Mouse (Mus musculus) frontal cortex, postnatal 10 days (tissue): Measurements from ENCODE around the gene Strap.

Experiments used
- DNase-seq, 2 experiments: peaks; one replicate each; pipeline ENCODE4 v3.0.0; 2022; ENCODE audit warnings: low spot score in 2 of 2, mixed read lengths in 1 of 2

Gene Strap

DNA sequence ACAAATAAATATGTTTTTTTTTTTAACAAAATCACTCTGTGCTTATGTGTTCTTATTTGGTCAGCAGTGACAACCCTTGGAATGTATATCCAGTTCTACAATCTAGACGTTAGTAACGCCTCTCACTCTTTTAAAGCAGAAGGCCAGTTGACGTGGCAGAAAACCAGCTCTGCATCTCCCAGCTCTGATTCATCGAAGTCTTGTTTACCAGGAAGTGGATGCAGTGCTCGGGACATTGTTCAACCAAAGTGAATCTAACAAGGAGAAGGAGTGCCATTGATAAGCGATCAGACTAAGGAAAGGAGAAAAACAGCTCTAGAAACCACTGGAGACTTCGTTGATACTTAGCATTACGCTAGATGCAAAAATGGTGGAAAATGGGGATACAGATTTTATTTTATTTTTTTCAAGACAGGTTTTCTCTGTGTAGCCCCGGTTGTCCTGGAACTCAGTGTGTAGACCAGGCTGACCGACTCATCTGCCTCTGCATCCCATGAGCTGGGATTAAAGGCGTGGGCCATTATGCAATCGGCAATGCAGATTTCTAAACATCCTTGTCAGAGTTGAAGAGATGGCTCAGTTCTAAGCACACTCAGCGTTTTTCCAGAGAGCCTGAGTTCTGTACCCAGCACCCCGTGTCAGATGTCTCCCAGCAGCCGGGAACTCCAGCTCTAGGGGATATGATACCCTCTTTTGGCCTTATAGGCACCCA is 12.5 kb upstream of the Strap start:
- DNase-seq: no peak

DNA sequence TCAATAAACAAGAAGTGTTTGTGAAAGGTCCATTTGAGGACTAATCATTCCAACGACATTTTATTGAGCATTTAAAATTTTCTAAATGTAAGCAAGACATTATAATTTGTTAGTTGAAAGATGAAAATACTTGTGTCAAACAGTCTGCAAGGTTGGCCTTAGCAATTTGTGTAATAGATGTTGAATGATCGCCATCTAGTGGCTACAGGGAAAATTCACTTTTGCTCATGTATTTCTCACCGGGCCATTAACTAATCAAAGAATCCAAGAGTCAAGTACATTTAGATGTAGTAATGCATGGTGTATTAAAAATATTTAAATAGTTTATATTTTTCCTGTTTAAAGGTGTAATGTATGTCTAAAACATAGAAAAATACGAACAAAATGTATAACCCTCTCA is 11.0 kb upstream of the Strap start:
- DNase-seq: no peak

- DNase-seq: no peak
Observed at GRCm38 (mm10) chr6:137734460-137734845, 425 bp upstream of the Strap start.

GRCm38 (mm10) chr6:137735671-137736238 is 877 bp downstream of the Strap start:
- DNase-seq: no peak

DNA sequence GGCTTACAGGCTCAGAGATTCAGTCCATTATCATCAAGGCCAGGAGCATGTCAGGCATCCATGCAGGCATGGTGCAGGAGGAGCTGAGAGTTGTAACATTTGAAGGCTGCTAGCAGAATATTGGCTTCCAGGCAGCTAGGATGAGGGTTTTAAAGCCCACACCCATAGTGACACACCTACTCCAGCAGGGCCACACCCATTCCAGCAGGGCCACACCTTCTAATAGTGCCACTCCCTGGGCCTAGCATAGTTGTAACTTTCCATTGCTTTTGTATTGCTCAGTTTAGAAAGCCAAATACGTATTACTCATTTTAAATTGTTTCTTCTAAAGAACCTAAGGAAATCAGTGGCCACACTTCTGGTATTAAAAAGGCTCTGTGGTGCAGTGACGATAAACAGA is 6.1 kb downstream of the Strap start:
- DNase-seq: no peak

GRCm38 (mm10) chr6:137744700-137745099 is 9.8 kb downstream of the Strap start:
- DNase-seq: no peak

DNA sequence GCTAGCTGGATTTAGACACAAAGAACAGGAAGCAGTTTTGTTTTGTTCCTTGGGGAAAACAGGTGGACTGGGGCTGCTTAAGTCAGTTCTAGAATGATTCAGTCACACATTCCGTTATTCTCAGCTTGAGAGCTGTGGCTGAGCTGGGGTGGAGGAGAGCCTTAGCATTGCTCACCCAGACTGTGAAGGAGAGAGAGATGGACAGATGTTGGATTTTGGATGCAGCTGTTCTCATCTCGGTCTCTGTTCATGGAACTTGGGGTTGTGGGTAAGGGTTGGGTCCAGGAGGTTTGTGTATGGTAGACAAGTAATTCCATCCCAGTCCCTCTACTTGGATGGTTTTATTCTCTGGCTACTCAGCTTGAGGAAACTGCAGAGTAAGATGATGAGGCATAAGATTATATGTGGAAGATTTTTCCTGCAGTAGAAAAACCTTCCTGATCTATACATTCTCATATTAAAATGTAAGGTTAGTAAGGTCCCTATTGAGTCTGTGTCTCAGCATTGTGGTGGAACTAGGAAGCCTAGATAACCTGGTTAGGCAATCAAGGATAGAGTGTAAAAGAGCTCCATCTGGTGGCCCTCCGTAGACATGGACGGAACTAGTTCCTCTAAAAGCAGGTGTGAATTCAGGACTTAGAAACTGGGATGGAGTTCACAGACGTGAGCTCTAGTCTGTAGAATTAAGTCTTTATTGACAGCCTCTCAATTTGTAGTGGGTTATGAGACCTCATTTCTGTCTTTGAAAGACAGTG is 12.5 kb downstream of the Strap start:
- no peak for DNase-seq

- no peak for DNase-seq
Observed at GRCm38 (mm10) chr6:137751551-137752274, 16.8 kb downstream of the Strap start.

DNA sequence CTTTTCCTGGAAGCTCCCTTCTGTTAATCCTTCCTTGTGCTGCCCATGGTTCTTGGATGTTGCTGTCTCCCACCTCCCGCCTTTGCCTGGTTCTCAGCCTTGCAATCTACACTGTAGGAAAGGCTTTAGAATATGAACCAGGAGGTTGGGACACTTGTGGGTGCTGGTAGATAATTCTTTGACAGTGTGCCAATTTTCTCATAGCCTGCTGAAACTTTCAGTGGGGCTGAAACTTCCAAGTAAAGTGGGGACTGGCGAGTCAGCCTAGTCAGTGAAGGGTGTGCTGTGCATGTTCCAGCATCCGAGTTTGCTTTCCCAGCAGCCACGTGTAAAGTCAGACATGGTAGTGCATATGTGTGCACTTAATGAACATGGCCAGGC is 17.4 kb downstream of the Strap start:
- DNase-seq: no peak

DNA sequence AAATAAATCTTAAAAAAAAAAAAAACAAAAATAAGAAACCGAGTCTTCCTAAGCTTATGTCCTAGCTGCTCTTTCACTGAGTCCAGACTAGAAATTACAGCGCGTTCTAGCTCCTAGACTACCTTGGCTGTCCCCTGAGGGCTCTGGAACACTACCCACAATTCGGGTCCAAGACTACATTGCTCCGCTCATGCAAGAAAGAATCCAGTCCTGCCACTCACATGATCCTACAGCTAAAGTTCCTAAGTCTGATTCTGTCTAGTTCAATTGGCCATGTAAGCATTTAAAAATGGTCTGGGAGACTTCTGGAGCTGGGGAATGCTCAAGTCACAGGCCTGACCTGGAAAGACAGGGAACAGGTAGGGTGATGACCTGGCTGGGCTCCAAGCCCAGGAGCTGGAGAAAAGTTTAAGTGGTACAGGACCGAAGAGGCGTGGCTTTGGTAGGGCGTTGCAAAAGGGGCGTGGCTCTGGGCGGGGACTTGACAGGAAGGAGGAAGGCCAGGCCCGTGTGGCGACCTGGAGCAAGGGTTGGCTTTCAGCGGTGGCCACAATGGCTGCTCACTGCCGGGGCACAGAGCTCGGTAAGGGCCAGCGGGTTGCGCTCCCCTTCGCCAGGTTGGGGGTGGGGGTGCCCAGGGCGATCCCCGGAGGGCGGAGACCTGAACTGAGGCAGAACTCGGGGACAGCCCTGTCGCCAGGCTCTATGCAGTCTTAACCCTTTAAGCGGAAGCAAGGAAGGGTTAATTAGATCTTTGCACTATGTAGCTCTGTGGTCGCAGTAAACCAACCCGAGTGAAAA is 19.4 kb downstream of the Strap start, which contains the start of gene Dera:
TSS of gene Dera (plus strand) at position 491 of the 801 bp plus-strand sequence.
- DNase-seq: peak; percentile 50 to 63

- DNase-seq: no peak
Observed at GRCm38 (mm10) chr6:137754857-137755232, 20.0 kb downstream of the Strap start.

GRCm38 (mm10) chr6:137756310-137756709 is 21.4 kb downstream of the Strap start:
- DNase-seq: no peak

DNA sequence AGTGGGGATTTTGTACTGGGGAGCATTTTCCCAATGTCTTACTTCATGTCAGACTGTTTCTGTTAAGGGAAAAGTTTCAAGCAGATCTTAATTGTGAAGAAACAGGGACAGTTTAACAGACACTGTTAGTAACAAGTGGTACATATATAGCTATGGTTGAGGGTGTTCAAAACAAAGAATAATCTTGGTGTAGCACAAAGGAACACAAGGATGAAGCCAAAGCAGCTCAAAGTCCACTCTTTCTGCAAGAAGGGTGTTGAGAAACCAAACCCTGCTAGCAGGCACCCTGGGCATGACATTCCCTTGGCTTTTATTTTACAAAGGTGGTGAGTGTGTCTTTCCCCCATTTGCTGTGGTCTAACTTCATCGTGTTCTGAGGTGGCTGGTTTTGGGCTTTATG is 23.0 kb downstream of the Strap start:
- no peak for DNase-seq

GRCm38 (mm10) chr6:137759681-137760080 is 24.8 kb downstream of the Strap start:
- DNase-seq: no peak

DNA sequence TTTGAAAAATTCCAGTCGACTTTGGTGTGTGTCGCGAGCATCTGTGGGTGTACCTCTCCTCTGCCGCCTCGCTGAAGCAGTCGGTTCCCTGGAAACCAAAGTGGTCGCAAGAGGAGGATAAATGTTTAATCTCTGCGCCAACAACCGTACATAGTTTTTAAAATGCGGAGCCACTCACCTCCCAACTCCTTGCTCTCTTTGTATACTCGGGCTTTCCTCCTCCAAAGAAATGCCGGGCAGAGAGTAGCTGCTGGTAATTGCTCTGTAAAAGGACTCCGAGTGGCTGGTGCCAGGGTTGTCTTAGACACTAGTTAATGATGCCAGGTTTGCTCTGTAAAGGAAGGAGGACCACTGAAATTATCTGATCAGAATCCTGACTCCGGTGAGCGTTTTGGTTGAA is 26.1 kb downstream of the Strap start:
- no peak for DNase-seq

DNA sequence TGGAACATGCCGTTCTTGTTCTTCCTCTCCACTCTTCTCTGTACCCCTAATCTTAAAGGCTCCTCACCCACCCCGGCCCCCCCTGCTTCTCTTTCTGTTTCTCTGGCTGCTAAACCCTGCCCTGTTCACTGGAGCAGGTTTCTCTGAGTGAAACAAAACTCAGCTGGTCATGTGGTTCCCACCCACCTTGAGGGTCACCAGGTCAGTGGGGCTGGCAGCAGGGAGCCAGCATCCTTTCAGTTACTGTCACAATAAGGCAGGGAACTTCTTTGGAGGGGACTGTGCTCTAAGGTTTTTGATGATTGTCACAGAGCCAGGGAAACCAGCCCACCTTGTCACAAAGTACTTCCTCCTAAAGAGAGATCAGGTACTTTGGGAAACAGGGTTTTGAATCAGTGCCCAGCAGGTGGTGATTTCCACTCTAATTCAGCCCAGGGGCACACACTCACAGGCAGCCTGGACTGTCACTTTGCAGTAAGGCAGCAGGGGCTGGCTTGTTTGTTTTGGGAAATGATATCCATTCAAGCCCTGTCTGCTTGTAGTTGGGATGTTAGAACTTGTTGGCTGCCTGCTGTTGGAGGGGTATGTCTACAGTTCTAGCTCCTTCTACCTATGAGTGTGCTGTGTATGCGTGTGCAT is 29.8 kb downstream of the Strap start:
- DNase-seq: no peak

DNA sequence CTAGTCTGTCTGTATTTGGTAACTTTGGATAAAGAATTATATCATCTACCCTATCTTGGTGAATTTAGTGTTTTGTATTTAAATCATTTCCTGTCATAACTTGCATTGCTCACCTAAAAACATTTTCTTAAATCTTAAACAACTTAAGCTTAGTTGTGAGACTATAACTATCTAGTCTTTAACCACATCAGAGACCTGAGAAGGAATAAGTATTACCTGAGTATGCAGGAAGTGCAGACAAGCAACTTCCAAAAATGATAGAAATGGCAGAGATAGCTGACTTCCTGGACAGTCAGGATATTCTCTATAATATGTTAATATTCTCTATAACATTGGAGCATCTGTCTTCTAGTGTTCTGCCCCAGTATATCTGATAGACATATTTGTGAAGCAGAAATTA is 31.3 kb downstream of the Strap start:
- no peak for DNase-seq

GRCm38 (mm10) chr6:137771621-137772250 is 36.9 kb downstream of the Strap start:
- DNase-seq: no peak

- no peak for DNase-seq
Observed at GRCm38 (mm10) chr6:137772918-137773636, 38.2 kb downstream of the Strap start.

- DNase-seq: no peak
Observed at GRCm38 (mm10) chr6:137773637-137774028, 38.8 kb downstream of the Strap start.
